Mouse (Mus musculus) thymus, adult 18-20 months (tissue): Measurements from ENCODE around the gene Mettl14.

Source experiments
- DNase-seq, 2 experiments: peaks; one replicate each; pipeline ENCODE4 v3.0.0; 2022; ENCODE audit warnings: mixed read lengths in 2 of 2

Mettl14 gene

DNA sequence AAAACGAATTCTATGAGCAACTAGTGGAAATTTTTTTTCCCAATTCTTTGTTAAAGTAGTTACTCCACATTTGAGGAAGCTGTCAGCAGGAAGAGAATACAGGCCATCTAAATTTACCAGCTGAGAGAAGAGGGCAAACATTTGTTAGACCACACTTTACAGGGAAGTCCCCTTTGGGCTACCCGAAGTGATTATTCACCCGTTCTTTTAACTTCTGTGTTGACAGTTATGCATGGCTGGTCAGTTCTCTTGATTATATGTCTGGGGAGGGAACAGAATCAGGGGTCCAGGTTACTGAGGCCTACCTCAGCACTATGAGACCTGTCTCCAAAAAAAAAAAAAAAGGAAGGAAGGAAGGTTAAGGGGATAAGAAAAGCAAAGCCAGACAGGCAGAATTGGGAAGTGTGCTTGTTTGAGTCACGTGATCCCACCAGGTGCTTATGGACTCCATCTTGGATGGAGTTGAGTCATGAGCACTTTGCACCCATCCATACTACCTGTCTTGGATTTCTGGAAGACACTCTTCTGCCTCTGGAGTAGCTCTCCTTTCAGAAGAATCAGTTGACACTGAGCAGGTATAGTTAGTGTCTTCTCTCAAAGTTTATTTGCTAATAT, 29.4 kb downstream of the Mettl14 start:
- no peak for DNase-seq

DNA sequence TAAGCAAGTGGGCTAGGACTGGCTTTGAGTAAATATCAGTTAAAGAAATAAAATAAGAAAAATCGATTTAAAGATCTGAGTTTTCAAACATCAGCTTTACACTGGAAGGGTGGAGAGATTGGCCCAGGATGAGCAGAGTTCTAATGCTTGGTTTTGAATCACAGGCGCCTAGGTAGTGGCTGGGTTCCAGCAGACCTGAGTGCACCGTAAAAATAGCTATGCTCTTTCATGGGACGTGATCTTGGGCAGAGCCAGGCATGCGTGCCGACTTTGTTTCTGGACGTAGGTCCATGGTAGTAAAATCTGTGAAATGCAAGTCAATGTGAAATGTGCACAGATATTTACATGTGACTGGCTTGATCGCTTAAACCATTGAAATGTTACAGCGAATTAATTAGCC, 31.5 kb downstream of the Mettl14 start:
- no peak for DNase-seq

DNA sequence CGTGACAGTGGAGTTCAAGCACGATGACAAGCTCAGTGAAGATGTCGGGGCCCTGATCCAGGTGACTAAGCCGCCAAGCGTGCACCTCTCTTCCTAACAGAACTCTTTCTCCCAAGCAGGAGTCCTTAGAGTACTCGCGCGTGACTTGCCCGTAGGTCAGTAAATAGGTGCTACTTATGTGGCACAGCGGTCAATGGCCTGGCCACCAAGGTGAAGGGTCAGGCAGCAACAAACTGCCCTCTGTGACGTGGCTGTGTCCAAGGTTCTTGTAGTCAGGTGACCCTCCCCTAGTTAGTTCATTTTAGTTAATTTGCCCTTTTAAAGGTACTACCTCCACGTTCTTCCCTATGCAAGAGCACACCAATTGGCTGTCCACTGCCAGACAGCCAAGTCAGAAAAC, 32.2 kb downstream of the Mettl14 start:
- no peak for DNase-seq

DNA sequence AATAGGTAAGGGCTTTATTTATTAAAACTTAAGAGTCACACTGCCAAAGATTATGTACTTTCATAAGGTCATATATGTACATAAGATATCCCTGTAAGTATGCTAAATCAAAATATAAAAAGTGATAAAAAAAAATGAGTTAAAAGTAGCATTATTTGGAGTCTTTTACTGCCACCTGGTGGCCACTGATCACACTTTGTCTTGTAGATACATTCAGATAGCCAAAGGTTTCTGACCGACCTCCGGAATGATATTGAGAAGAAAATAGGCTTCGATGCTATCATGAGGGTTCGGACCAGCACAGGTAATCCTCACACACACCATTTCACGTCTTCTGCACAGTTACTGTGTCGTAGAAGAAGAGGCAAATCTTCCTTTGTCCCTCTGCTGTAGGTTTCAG, 32.7 kb downstream of the Mettl14 start:
- no peak for DNase-seq

DNA sequence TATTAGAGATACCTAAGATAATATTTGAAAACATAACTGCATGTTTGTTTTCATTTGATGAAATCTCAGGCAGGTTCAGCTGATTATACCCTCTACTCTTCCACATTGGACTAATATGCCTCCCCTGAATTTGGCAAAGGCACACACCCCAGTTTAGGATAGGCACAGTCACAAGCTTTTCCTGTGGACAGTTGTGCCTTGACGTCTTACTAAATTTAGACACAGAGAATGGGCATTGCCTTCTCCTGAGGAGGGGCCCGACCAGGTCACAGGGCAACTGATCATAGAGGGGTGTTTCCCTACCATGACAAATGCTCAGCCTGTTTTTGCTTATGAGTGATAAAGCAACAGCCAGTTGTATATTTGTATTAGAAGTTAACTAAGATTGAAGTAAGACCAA, 34.4 kb downstream of the Mettl14 start:
- no peak for DNase-seq

DNA sequence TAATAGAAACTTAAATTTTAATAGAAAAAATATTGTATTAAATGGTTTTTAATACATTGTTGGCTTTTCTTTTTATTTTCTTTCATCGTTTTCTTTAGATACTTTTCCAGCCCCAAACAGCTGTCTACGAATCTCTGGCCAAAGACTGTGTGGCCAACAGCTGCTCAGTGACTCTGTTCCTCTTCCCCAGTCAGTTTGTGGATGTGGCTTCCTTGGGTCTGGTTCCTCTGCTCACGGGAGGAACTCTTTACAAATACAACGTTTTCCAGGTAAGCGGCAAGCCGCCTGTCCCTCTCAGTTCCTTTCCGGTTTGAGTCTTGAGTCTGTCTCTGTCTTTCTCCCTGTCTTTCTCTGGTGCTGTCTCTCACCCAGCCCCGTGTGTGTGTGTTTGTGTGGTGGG, 35.3 kb downstream of the Mettl14 start:
- no peak for DNase-seq

DNA sequence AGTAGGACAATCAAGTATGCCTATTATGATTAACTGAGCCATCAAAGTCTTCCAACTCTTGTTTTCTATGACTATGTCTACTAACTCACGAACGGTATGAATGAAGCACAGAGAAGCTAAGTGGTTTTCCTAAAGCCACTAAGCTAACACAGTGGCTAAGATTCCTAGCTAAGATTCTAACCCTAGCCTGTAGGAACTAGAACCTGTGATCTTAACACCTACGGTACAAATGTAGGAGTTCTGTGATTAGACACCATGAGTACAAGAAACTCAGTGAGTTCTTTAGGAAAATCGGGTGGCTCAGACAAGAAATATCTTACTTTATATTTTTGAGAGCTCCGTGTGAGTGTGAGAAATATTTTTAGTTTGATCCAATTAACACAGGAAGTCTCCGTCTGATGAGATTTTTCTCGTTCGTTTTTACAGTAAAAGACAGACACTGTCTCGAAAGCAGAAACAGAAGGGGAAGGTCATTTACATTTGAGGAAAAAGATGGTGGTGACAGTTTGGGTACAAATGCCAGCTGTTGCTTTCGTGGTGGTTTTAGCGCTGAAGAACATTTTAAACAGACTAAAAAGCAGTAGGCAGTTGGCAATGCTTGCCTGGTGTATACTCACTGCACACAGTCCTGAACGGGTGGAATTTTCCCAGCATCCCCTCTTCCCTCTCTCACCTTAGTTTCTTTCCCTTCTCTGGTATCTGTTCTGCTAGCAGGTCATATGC, 37.7 kb downstream of the Mettl14 start:
- no peak for DNase-seq

DNA sequence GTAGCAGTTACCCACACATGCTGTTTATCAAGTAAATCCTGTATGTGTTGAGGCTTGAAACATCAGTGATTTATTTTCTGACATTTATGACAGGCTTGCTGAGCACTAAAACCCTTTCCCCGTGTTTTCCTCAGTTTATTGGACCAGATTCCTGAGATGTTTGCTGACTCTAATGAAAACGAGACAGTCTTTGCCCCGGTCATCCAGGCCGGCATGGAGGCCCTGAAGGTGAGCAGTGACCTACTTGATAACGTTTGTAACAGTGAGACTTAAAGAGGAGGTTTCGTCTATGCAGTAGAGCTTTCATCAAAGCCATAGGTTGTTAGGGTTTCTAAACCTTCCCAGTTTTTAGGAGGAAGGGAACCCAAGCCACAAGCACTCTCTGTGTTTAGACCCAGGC, 42.2 kb downstream of the Mettl14 start:
- DNase-seq = no peak

DNA sequence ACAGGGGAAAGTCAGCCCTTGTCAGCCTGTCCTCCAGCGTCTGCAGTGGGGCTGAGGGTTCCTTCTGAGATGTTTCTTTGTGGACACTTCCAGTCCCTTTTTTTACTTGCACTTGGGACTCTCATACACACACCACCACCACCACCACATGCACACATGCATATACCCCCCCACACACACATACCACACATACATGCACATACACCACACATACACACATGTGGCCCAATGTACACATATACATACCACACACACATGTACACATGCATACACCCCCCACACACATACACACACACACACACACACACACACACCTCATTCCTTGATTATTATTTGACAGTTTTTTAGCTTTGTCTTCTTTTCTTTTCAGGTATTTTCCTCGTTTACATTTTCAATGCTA, 44.9 kb downstream of the Mettl14 start:
- DNase-seq = no peak

DNA sequence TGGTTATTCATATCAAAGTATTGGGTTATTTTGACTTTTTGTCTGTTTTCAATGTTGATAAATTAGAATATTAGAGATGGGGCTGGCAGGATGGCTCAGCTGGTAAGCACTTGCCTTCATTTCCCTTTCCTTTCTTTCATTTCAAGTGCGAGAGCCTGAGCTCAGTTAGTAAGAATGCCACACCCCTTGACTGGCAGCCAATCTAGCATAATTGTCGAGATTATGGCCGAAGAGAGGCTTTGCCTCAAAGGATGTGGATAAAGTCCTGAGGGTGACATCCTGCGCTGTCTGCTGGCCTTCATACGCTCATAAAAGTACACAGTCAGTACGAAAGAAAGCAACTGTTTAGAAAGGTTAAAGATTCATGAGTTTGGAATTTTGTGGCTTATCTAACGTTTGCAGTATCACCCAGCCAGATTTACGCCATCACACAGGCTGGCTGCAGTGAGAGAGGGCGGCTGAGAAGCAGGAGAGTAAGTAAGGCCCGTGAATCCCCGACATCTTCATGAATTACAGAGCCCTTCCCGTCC, 47.2 kb downstream of the Mettl14 start:
- DNase-seq = no peak

DNA sequence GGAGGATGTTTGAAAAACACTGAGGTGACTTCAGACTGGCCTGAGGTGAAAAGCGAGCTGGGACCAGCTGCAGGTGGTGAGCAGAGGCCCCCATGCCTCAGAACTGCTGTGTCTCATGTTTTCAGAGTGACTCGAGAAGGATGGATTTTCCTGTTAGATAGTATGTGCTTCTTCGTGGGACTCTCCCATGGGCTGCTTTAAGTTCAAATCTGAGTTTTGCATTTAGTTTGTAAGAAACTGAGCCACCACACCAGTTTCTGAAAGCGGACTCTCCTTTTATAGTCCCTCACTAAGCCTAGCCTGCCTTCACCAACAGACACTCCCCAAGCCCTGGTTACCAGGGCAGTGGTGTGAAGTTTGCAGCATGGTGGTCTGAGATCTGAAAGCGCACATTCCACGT, 48.1 kb downstream of the Mettl14 start:
- DNase-seq = no peak

DNA sequence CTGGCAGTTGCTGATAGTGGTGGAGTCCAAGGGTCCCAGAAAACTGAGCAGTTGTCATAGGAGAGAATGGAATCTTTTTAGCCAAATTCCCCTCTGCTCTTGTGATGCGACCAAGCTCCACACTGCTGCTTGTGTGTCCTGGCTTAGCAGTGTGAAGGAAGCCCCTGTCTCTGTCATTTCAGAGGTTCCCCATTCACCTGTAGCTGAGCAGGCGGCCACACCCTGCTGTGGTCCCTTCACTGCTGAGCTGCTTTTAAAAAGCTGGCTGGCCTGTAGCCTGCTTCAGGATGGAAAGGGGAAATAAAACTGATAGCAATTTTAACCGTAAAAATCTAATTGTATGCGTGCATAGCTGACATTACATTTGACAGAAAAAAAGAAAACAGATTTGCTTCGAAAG, 49.0 kb downstream of the Mettl14 start:
- no peak for DNase-seq

DNA sequence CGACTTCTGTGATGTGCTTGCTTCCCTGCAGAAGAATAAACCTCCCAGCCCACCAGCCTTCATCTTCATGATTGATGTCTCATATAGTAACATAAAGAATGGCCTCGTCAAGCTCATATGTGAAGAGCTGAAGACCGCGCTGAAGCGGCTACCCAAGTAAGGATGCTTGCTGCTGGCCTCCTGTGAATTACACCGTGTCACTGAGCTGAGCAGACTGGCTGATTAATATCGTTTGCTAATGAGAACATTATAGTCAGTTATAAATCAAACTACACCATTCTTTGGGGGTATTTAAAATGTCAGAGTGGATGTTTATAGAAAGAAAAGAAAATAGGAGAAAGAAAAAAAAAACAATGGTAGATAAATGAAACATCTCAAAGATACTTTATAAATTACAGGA, 49.5 kb downstream of the Mettl14 start:
- DNase-seq = no peak

DNA sequence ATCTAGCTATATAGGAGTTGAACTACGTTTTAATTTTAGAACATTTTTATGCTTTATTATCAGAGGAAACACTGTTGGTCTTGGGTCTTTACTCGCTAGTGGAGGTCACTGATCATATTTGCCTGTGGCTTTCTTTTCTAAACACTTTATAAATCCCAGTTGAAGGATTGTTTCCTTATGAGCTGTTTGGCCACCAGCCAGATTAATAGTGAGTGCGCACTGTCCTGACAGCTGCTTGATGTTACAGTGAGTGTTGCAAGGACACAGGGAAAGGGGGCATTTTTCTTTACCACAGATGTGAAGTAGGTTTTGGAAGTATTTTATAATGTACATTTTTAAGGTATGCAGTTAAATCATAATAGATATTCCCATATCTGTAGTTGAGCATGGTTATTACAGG, 50.4 kb downstream of the Mettl14 start:
- DNase-seq = no peak

DNA sequence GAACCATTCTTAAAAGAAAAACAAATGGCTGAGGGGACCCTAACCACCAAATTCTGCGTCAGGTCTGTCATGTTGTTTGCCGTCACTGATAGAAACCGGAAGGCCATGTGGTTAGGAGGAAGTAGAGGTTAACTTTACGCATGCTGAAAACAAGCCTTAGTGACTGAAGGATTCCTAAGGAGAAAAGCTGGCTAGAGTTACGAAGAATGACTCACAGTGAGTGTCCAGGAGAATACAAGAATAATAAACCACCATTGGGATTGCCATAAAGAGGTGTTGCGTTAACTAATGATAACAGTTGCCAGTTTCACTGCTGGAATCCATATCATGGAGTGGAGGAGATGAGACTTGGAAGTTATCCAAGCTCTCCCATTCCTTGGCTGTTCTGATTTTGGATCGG, 51.0 kb downstream of the Mettl14 start:
- DNase-seq = no peak

DNA sequence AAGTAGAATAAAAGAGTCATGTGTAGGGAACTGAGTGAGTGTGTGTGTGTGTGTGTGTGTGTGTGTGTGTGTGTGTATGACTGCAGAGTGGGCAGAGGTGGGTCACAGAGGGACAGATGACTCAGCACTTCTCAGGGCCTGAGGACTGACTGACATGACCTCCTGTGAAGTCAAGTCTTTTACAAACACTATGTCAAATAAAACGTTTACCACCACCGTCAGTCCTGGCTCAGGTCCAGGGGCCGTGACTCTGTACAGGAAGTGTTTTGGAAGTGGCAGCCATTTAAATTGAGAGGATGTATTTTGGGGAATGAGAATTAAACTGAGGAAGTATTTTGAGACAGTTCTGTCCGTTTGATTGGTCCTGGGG, 52.9 kb downstream of the Mettl14 start:
- DNase-seq = no peak

DNA sequence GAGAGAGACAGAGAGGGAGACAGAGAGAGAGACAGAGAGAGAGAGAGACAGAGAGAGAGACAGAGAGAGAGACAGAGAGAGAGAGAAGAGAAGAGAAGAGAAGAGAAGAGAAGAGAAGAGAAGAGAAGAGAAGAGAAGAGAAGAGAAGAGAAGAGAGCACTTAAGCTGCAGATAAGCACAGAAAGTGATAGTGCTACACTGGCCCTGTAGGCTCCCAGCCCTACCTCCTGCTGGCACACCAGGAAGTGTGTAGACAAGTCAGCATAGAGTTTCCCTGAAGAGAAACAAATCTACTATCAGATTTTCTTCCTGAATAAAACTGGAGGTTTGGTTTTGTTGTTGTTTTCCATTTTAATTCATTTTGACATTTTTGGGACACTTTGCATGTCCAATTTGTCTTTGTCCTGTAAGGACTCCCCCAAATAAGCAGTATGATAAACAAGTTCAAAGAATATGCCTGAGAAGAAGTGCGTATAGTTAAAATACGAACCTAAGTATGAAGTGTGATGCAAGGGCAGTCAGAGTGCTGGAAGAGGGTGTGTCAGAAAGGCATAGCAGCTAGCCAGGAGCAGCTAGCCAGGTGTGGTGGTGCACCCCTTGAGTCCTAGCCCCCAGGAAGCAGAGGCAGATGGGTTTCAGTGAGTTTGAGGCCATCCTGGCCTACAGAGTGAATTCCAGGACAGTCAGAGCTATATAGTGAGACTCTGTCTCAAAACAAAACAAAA, 53.4 kb downstream of the Mettl14 start:
- DNase-seq = no peak

DNA sequence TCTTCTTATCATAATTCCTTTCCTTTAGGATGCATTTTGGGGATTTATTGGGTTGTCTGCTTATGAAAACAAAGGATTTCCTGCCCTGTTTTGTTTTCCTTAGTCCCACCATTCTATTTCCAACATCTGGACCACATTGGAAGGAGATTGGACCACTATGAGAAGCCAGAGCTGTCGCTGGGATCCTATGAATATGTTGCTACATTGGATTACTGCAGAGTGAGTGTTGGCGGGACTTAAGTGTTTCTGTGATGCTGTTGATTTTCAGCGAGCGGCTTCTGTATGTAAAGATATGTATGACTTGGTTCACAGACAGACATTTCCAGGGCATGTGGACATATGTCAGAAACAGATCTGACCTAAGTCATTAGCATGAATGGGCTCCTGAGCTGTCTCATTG, 55.7 kb downstream of the Mettl14 start:
- no peak for DNase-seq

DNA sequence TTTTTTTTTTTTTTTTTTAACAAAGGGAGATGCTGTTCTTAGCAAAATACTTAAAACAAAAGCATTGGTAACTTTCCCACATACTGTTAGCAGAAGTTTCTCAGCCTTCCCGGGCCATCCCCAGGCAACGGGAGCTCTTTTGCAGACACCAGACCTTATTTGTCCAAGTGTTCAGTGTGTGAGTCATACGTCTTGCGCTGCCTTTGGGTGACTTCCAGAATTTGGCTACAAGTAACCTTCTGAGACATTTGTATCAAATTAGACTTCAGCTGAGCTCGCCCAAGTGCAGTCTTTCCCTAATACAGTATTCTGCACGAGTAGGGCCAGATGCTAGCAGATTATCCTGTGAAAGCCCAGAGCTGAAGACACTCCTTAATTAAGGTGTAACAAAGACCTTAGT, 56.7 kb downstream of the Mettl14 start:
- DNase-seq = no peak

DNA sequence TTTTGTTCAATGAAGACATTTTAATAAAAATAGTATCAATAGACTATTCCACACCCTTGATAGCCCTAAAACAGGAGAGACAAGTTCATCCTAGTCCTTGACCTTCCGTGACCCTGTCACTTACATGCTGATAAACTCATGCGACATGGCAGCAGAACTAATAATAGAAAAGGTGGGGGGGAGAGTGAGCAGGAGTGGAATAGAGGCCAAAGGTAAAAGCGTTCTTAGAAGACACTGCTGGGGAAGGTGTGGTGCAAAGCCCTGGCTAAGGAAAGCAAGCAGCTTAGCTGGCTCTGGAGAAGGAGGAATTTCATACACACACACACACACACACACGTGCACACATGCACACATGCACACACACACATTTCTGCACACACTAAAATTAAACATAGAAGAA, 61.6 kb downstream of the Mettl14 start:
- no peak for DNase-seq

DNA sequence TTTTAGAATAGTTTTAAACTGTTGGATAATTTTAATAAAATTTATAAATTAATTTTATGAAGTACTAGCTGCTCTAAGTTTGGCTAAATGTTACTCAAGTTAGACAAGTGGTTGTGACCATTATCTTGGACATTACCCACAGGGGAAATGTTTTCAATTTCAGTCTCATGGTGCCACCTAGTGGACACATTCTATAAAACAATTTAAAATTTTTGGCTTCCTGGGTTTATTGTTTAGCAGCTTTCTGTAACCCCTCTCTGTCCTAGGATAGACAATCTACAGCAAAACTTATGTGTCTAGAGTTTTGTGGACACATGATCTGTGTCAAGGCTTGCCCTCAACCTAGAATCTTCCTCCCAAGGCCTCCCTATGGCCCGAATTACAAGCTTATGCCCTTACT, 63.8 kb downstream of the Mettl14 start:
- no peak for DNase-seq

DNA sequence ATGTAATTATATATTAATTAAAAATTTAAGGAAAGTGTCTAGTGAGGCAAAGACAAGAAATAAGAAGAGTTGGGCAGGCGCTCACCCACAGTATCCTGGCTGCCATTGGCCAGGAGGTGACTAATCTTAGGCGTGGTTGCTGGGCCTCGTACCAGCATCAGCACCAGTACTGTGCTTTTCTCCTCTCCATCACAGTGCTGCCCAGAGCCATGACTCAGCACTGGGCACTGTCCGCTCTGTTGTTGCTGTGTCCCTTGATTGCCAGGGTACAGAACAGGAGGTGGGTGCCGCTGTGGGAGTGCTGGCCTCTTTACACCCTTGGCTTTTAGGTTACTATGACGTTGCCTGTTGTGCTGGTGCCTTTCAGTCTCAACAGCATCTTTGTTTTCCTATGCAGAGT, 64.3 kb downstream of the Mettl14 start:
- DNase-seq = no peak

DNA sequence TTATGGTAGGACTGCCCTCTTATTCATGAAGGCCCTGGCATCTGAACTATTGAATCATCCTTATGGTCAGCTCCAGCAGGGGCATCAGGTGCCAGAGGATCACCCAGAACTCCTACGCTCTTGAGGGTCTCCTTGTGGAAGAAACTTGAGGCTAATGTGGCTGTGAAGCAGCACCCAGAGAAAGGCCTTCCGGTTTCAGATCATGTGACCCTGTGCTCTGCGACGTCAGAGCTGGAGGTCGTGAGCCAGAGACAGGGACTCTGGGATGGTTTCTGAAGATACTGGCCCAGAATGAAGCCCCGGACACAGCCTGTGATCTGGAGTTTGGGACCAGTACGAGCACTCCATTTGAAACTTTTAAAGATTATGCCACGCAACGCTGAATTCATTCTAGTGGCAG, 65.6 kb downstream of the Mettl14 start:
- no peak for DNase-seq
